Mouse (Mus musculus): Measurements from ENCODE around the gene Stx18.

DNA sequence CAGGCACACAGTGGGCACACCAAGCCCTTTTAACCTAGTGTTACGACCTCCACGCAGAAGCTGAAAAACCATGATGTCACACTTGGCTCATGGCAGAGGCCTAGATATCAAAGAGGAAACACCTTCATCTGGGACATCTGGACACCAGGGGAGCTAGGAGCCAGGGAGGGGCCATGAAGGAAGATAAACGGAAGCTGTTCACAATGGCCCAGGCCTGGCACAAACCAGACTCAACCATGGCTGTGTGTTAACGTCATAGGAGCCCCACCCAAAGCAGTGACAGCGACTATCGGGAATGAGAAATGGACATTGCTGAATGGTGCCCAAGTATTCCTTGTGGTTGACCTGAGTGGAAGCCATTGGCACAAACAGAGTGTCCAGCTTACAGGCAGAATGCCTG is 108.0 kb downstream of the Stx18 start:
- TF ChIP-seq ETS1 (conservative IDR thresholded peaks at IDR 0.05; ENCODE audit: low read depth, low read length) (no peak), MAFK (IDR thresholded peaks at IDR 0.05; ENCODE audit: insufficient replicate concordance, low read length) (no peak), POLR2A (IDR thresholded peaks at IDR 0.05; ENCODE audit: low read depth, low read length) (no peak), MAX (IDR thresholded peaks at IDR 0.05; ENCODE audit: low read length) (no peak), BHLHE40 (IDR thresholded peaks at IDR 0.05; ENCODE audit: low read depth, low read length) (no peak), CHD2 (IDR thresholded peaks at IDR 0.05; ENCODE audit: low read length) (no peak), ZC3H11A (IDR thresholded peaks at IDR 0.05; ENCODE audit: low read depth, low read length) (no peak), E2F4 (IDR thresholded peaks at IDR 0.05; ENCODE audit: insufficient replicate concordance, low read depth, low read length) (no peak)

Data from CH12.LX (cell line).